Mouse (Mus musculus): ENCODE results near the gene Grip1.

DNA sequence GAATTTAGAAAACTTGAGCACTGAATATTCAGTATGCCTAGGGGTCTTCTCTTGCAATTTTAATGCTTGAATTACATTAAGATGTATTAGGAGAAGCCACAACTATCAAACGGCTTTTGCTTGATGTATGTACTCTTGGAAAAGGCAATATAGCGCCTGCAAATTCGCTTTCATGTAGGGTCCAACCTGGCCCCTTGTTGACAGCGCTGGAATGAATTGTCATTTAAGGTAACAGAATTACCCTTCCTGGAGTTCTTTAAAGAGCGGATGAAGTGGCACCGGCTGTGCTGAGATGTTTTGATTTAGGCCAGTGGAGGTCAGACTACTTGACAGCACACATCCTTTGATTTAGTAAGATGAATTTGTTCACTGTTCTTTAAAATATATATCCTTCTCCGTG lies 90.1 kb downstream of the Grip1 start:
- no peak for TF ChIP-seq POLR2A (IDR thresholded peaks at IDR 0.05; ENCODE audit: extremely low read depth, insufficient read depth, low read length)
- no peak for TF ChIP-seq CTCF (IDR thresholded peaks at IDR 0.05; ENCODE audit: low read depth, low read length)

Measured in liver, adult 2 months (tissue).